Mouse (Mus musculus) E14TG2a.4 (cell line): ENCODE data around the gene Ltbp3.

Source experiments
- CTCF ChIP-seq: conservative IDR thresholded peaks from 2 replicates; pipeline ENCODE4 v1.5.1; 2014; ENCODE audit warnings: low read length
- NANOG ChIP-seq: IDR thresholded peaks from 2 replicates; pipeline ENCODE4 v1.6.1; 2014; ENCODE audit warnings: borderline replicate concordance, low read length, mixed read lengths

GRCm38 (mm10) chr19:5758878-5759403 is 18.2 kb downstream of the Ltbp3 start:
- TF ChIP-seq CTCF (no peak), NANOG (no peak)
